Mouse (Mus musculus): ENCODE results near the gene Rnf224. TPM values are rescaled to one million over a fixed set of nuclear protein-coding genes. Genes with fewer than 3 reads are reported as not detected.

Rnf224 gene
- polyA plus RNA-seq, 1 experiment: not detected

DNA sequence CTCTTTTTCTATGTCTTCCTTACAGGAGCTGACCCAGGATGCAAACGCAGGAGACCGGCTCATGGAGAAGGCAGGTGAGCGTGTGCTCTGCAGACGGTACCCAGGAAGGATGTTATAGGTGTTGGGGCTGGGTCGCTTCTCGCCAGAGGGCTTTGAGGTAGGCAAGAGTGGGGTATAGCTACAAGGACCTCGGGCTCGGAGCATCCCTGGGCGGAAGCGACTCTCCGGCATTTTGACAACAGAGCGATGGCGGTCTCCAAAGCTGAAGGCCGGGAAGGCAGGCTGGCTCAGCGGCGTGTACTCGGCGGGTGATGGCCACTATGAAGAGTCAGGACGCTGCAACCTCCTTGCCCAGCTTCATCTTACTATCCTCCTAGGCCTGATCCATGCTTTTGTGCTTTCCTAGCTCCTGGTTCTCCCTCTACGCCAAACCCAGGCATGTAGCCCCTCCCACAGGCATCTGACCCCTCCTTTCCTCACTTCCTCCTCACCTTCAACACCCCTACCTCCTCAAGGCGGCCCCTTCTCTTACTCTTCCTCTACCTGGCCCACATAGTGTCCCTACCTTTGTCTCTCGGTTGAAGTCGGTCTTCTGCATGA, 23.2 kb downstream of the Rnf224 start:
- Histone ChIP-seq H3K4me1 (ENCODE audit: control insufficient read depth, insufficient read depth, low read length) (0 out of 2 replicates have a peak, but pooled peaks cover 6% of the 10 kb centered on the region), H3K4me3 (replicated peaks; ENCODE audit: insufficient read depth, low read depth, low read length) (no peak overlapping the region), H3K27me3 (ENCODE audit: control insufficient read depth, insufficient read depth, low read length) (no peaks in the 10 kb centered on the region), H3K27ac (ENCODE audit: insufficient read depth, low read length) (no peak overlapping the region)
- no peak for DNase-seq
- WGBS: 70% methylated on average over 23 of the region's 23 CpGs
- TF ChIP-seq CTCF (IDR thresholded peaks at IDR 0.05; ENCODE audit: borderline replicate concordance, insufficient read depth, low read depth, low read length) (no peak), POLR2A (IDR thresholded peaks at IDR 0.05; ENCODE audit: borderline replicate concordance, insufficient read depth, low read length) (no peak)

DNA sequence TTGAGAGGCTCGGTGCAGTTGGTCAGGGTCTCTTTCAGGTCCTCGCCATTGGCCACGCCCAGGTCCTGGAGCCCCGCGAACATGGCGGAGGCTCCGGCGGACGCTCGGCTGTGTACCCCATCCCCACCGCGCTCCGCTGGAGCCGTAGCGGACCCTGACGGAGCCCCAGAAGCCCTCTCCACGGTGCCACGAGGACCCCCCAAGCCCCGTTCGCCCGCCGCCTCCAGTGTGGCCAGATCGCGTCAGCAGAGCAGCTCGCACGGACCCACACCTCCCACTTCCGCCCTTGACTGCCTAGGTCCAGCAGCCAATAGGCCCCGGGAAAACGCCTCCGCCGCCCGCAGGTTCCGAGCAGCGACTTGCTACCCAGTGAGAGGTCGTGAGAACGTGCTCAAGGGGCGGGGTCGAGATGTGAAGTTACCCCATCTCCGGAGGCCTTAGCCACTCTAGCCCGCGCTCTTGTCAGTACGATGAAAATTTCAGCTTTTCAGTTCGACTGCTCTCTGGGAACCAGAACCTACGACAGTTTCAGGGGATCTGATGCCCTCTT, 25.4 kb downstream of the Rnf224 start, which contains the start of gene Nelfb:
Nelfb (minus strand) TSS at position 369 of the 550 bp plus-strand sequence.
- H3K27ac ChIP-seq (ENCODE audit: insufficient read depth, low read length): peak within 1 kb of the TSS; percentile 80
- peak; percentile 86 to 93 for DNase-seq
- WGBS: under 1% methylated on average over 44 of the region's 44 CpGs
- H3K4me3 ChIP-seq (replicated peaks; ENCODE audit: insufficient read depth, low read depth, low read length): peak within 1 kb of the TSS; percentile 90
- TF ChIP-seq CTCF (IDR thresholded peaks at IDR 0.05; ENCODE audit: borderline replicate concordance, insufficient read depth, low read depth, low read length) (no peak), POLR2A (IDR thresholded peaks at IDR 0.05; ENCODE audit: borderline replicate concordance, insufficient read depth, low read length) (peak; percentile 78)
- H3K27me3 ChIP-seq (ENCODE audit: control insufficient read depth, insufficient read depth, low read length): no peaks in the 10 kb centered on the region
- H3K4me1 ChIP-seq (ENCODE audit: control insufficient read depth, insufficient read depth, low read length): peaks cover 6% of the 10 kb centered on the region; the same call in 1 of the 2 replicates

DNA sequence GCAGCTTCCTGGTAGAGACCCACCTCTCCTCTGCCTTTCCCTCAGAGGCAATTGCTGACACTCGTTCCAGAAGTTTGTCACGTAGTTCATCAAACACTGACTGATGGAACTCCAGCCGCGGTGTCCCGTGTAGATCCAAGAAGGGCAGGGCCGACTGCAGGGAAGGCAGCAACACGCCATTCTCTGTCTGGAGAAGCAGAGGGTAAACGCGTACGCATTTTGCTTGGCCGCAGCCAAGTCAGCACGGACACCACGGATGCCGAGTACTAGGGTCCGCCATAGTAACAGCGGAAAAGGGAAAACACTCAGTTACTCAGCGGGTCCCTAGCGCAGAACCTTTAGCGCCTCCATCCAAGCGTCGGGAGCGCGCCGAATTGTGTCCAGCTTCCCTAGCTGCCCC, 25.9 kb downstream of the Rnf224 start:
- Histone ChIP-seq H3K27me3 (ENCODE audit: control insufficient read depth, insufficient read depth, low read length) (no peaks in the 10 kb centered on the region), H3K27ac (ENCODE audit: insufficient read depth, low read length) (peak overlapping the region; percentile 80; the same call in 1 of the 2 replicates), H3K4me3 (replicated peaks; ENCODE audit: insufficient read depth, low read depth, low read length) (peak overlapping the region; percentile 90), H3K4me1 (ENCODE audit: control insufficient read depth, insufficient read depth, low read length) (peaks cover 6% of the 10 kb centered on the region; the same call in 1 of the 2 replicates)
- under 1% methylated on average over 24 of the region's 24 CpGs for WGBS
- TF ChIP-seq CTCF (IDR thresholded peaks at IDR 0.05; ENCODE audit: borderline replicate concordance, insufficient read depth, low read depth, low read length): no peak
- no peak for TF ChIP-seq POLR2A (IDR thresholded peaks at IDR 0.05; ENCODE audit: borderline replicate concordance, insufficient read depth, low read length)
- no peak for DNase-seq

DNA sequence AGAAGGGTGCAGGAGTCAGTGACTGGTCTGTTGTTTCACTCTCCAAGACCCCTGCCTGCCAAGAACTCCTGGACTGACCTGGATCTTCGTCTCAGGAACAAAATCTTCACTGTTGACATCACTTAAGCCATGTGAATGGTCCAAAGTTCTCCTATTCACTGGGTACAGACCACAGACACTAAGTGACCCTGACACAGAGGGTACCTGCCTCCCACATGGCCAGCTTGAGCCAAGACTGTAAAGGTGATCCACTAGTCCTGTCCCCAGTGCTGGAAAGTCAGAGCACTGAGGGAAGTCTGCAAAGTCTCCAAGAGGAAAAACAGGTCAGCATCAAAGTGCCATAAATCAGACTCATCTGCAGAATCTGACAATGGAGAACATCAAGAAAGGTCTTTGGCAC, 29.0 kb downstream of the Rnf224 start:
- DNase-seq: no peak
- no peak for TF ChIP-seq POLR2A (IDR thresholded peaks at IDR 0.05; ENCODE audit: borderline replicate concordance, insufficient read depth, low read length)
- TF ChIP-seq CTCF (IDR thresholded peaks at IDR 0.05; ENCODE audit: borderline replicate concordance, insufficient read depth, low read depth, low read length): no peak
- no peak overlapping the region for H3K4me3 ChIP-seq (replicated peaks; ENCODE audit: insufficient read depth, low read depth, low read length)

DNA sequence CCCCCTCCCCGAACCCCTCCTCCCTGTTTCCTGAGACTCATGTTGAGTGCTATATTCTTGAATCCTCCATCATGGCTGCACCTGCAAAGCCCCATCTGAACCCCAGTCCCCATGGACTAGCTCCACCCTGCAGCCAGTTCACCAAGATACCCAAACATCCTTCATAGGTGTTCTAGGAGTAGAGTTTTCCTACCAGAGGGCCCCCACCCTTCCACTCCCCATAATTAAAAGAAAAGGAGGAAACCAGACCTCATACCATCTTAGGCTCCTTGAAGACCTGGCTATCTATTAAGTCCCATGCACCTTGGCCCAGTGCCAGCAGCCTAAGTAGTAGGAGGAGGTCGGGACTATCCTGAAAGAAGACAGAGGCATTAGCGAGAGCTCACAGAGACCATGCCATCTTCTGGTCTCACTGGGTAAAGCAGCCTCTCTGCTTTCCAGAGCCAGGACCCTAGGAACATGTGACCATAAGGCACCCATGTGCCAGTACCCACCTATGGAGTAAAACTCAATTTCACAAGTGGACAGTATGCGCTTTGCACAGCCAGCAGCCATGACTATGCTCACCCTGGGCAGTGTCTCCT, 32.9 kb downstream of the Rnf224 start:
- WGBS: 52% methylated on average over 4 of the region's 4 CpGs
- Histone ChIP-seq H3K27me3 (ENCODE audit: control insufficient read depth, insufficient read depth, low read length) (no peaks in the 10 kb centered on the region), H3K4me1 (ENCODE audit: control insufficient read depth, insufficient read depth, low read length) (no peaks in the 10 kb centered on the region; the same call in 1 of the 2 replicates), H3K4me3 (replicated peaks; ENCODE audit: insufficient read depth, low read depth, low read length) (no peak overlapping the region), H3K27ac (ENCODE audit: insufficient read depth, low read length) (no peak overlapping the region)
- DNase-seq: no peak
- no peak for TF ChIP-seq CTCF (IDR thresholded peaks at IDR 0.05; ENCODE audit: borderline replicate concordance, insufficient read depth, low read depth, low read length)

More for the DNA sequence above, 29.0 kb downstream of the Rnf224 start:
- WGBS: 67% methylated on average over 1 of the region's 1 CpGs
- Histone ChIP-seq H3K4me1 (ENCODE audit: control insufficient read depth, insufficient read depth, low read length) (peaks cover 6% of the 10 kb centered on the region; the same call in 1 of the 2 replicates), H3K27ac (ENCODE audit: insufficient read depth, low read length) (no peak overlapping the region), H3K27me3 (ENCODE audit: control insufficient read depth, insufficient read depth, low read length) (no peaks in the 10 kb centered on the region)

DNA sequence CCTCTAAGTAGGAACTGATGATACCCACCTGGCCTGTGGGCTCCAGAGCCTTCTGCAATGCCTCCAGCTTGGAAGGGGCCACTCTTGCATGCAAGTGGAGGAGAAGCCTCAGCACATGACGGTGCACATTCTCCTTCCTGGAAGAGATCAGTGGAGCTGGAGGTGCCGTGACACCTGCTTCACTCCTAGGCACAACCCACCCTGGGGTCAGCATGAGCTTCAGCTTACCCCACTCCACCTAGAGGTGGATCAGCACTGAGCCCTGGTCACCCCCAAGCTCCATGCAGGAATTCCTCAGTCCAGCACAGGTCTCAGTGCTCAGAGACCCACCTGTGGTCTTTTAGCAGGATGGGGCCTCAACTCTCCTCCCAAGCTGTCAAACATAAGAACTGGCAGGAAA, 36.0 kb downstream of the Rnf224 start:
- H3K27me3 ChIP-seq (ENCODE audit: control insufficient read depth, insufficient read depth, low read length): no peaks in the 10 kb centered on the region
- no peak overlapping the region for H3K27ac ChIP-seq (ENCODE audit: insufficient read depth, low read length)
- DNase-seq: no peak
- WGBS: 93% methylated on average over 2 of the region's 2 CpGs
- H3K4me3 ChIP-seq (replicated peaks; ENCODE audit: insufficient read depth, low read depth, low read length): no peak overlapping the region
- TF ChIP-seq POLR2A (IDR thresholded peaks at IDR 0.05; ENCODE audit: borderline replicate concordance, insufficient read depth, low read length) (no peak), CTCF (IDR thresholded peaks at IDR 0.05; ENCODE audit: borderline replicate concordance, insufficient read depth, low read depth, low read length) (no peak)
- H3K4me1 ChIP-seq (ENCODE audit: control insufficient read depth, insufficient read depth, low read length): no peaks in the 10 kb centered on the region

DNA sequence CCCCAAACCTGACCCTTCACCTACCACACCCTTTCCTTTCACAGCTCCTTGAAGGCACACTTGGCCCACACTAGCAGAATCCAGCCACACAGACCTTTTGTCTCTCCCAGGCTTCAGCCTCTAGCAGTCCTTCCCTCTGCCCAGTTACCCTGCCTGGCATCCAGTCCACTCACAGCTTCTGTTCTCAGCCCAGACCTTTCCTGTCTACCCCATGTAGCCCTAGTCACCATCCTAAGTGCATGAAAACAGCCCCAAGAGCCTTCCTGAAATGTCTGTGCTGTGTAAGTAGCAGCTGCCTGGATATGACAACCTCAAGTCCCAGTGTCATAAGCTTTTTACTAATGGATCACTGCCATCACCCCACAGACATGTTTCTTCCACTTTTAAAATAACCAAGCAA, 38.6 kb downstream of the Rnf224 start:
- DNase-seq: no peak
- H3K4me1 ChIP-seq (ENCODE audit: control insufficient read depth, insufficient read depth, low read length): peaks cover 3% of the 10 kb centered on the region; the same call in 1 of the 2 replicates

DNA sequence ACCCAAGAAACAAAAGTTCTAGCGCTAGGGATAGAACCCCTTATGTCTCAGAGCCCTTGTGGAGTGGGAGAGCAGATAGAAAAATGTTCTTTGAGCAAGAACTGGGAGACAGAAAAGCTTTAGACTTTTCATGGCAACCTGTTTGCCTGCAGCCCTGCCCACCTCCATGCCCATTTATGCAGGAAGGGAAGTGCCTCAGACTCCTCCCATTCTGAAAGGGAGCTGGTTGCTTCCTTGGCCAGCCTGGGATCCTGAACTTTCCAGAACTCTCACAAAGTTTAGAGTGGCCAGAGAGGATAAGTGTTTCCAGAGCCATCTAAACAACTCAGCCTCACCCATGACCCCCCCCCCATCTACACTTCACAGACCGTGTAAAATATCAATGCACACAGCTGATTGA, 39.4 kb downstream of the Rnf224 start:
- H3K4me3 ChIP-seq (replicated peaks; ENCODE audit: insufficient read depth, low read depth, low read length): no peak overlapping the region
- WGBS: 37% methylated on average over 2 of the region's 2 CpGs
- H3K27ac ChIP-seq (ENCODE audit: insufficient read depth, low read length): no peak overlapping the region
- DNase-seq: no peak
- H3K4me1 ChIP-seq (ENCODE audit: control insufficient read depth, insufficient read depth, low read length): peaks cover 3% of the 10 kb centered on the region; the same call in 1 of the 2 replicates
- TF ChIP-seq POLR2A (IDR thresholded peaks at IDR 0.05; ENCODE audit: borderline replicate concordance, insufficient read depth, low read length) (no peak), CTCF (IDR thresholded peaks at IDR 0.05; ENCODE audit: borderline replicate concordance, insufficient read depth, low read depth, low read length) (no peak)
- no peaks in the 10 kb centered on the region for H3K27me3 ChIP-seq (ENCODE audit: control insufficient read depth, insufficient read depth, low read length)

More for the DNA sequence above, 38.6 kb downstream of the Rnf224 start:
- TF ChIP-seq CTCF (IDR thresholded peaks at IDR 0.05; ENCODE audit: borderline replicate concordance, insufficient read depth, low read depth, low read length): no peak
- TF ChIP-seq POLR2A (IDR thresholded peaks at IDR 0.05; ENCODE audit: borderline replicate concordance, insufficient read depth, low read length): no peak
- no peaks in the 10 kb centered on the region for H3K27me3 ChIP-seq (ENCODE audit: control insufficient read depth, insufficient read depth, low read length)
- H3K27ac ChIP-seq (ENCODE audit: insufficient read depth, low read length): no peak overlapping the region
- H3K4me3 ChIP-seq (replicated peaks; ENCODE audit: insufficient read depth, low read depth, low read length): no peak overlapping the region

Data from cerebellum, adult 2 months (tissue).